Mouse (Mus musculus): ENCODE measurements at regions not wholly inside any gene's neighbourhood (a gene's known extent, or its start where the extent isn't known, plus 50 kb on each side); places are given as distances from the start of the nearest gene placed in this dataset.

GRCm38 (mm10) chr8:7430482-7430881, 1230.6 kb downstream of the Efnb2 start:
- Histone ChIP-seq H3K4me3 (ENCODE audit: low read depth, low read length) (no peak overlapping the region), H3K9ac (ENCODE audit: low read depth, low read length) (no peak overlapping the region), H3K9me3 (ENCODE audit: control insufficient read depth, low read length) (no peaks in the 10 kb centered on the region), H3K36me3 (ENCODE audit: control insufficient read depth, insufficient read depth, low read length) (no peaks in the 10 kb centered on the region), H3K27ac (ENCODE audit: low read depth, low read length) (no peak overlapping the region), H3K4me1 (replicated peaks; ENCODE audit: control insufficient read depth, insufficient read depth, low read length) (no peaks in the 10 kb centered on the region), H3K27me3 (ENCODE audit: control insufficient read depth, insufficient read depth, low read length) (no peaks in the 10 kb centered on the region), H3K4me2 (replicated peaks; ENCODE audit: low read depth, low read length) (no peak overlapping the region)
- no peak for DNase-seq (ENCODE audit: low spot score)
- ATAC-seq (ENCODE audit: low FRiP score) = no peak

- 84% methylated on average over 2 of the region's 2 CpGs for WGBS
- H3K9ac ChIP-seq (ENCODE audit: low read depth, low read length) = no peak overlapping the region
- H3K4me1 ChIP-seq (replicated peaks; ENCODE audit: control insufficient read depth, insufficient read depth, low read length) = no peaks in the 10 kb centered on the region
- no peak for ATAC-seq (ENCODE audit: low FRiP score)
- no peak for DNase-seq (ENCODE audit: low spot score)
- H3K4me2 ChIP-seq (replicated peaks; ENCODE audit: low read depth, low read length) = no peak overlapping the region
- no peak overlapping the region for H3K27ac ChIP-seq (ENCODE audit: low read depth, low read length)
- H3K36me3 ChIP-seq (ENCODE audit: control insufficient read depth, insufficient read depth, low read length) = no peaks in the 10 kb centered on the region
- H3K4me3 ChIP-seq (ENCODE audit: low read depth, low read length) = no peak overlapping the region
- no peaks in the 10 kb centered on the region for H3K27me3 ChIP-seq (ENCODE audit: control insufficient read depth, insufficient read depth, low read length)
- H3K9me3 ChIP-seq (ENCODE audit: control insufficient read depth, low read length) = no peaks in the 10 kb centered on the region
Observed at GRCm38 (mm10) chr8:7398175-7398574, 1262.9 kb downstream of the Efnb2 start.

GRCm38 (mm10) chr8:7397355-7397862, 1263.6 kb downstream of the Efnb2 start:
- H3K4me2 ChIP-seq (replicated peaks; ENCODE audit: low read depth, low read length) = no peak overlapping the region
- no peaks in the 10 kb centered on the region for H3K4me1 ChIP-seq (replicated peaks; ENCODE audit: control insufficient read depth, insufficient read depth, low read length)
- H3K27me3 ChIP-seq (ENCODE audit: control insufficient read depth, insufficient read depth, low read length) = no peaks in the 10 kb centered on the region
- DNase-seq (ENCODE audit: low spot score) (no peak), ATAC-seq (ENCODE audit: low FRiP score) (no peak)
- 82% methylated on average over 5 of the region's 5 CpGs for WGBS
- no peak overlapping the region for H3K27ac ChIP-seq (ENCODE audit: low read depth, low read length)
- H3K36me3 ChIP-seq (ENCODE audit: control insufficient read depth, insufficient read depth, low read length) = no peaks in the 10 kb centered on the region
- H3K9ac ChIP-seq (ENCODE audit: low read depth, low read length) = no peak overlapping the region
- no peak overlapping the region for H3K4me3 ChIP-seq (ENCODE audit: low read depth, low read length)
- H3K9me3 ChIP-seq (ENCODE audit: control insufficient read depth, low read length) = no peaks in the 10 kb centered on the region

All from hindbrain, embryonic 11.5 days (tissue).